Mouse (Mus musculus) gastrocnemius, adult 8-10 months (tissue): Measurements from ENCODE around the gene Abcc3. TPM values are rescaled to one million over a fixed set of nuclear protein-coding genes. Genes with fewer than 3 reads are reported as not detected.

Experiments used
- DNase-seq, 2 experiments: peaks; one replicate each; pipeline ENCODE4 v3.0.0; 2022; ENCODE audit warnings: low spot score in 2 of 2
- total RNA-seq, 4 experiments: library from RNA; stranded (reverse); gene quantifications; 2 replicates each; pipeline ENCODE4 v1.2.4; 2022

Gene Abcc3
- total RNA-seq, 4 experiments from 2014 or later = 0.17 to 0.65 (median 0.36) TPM

DNA sequence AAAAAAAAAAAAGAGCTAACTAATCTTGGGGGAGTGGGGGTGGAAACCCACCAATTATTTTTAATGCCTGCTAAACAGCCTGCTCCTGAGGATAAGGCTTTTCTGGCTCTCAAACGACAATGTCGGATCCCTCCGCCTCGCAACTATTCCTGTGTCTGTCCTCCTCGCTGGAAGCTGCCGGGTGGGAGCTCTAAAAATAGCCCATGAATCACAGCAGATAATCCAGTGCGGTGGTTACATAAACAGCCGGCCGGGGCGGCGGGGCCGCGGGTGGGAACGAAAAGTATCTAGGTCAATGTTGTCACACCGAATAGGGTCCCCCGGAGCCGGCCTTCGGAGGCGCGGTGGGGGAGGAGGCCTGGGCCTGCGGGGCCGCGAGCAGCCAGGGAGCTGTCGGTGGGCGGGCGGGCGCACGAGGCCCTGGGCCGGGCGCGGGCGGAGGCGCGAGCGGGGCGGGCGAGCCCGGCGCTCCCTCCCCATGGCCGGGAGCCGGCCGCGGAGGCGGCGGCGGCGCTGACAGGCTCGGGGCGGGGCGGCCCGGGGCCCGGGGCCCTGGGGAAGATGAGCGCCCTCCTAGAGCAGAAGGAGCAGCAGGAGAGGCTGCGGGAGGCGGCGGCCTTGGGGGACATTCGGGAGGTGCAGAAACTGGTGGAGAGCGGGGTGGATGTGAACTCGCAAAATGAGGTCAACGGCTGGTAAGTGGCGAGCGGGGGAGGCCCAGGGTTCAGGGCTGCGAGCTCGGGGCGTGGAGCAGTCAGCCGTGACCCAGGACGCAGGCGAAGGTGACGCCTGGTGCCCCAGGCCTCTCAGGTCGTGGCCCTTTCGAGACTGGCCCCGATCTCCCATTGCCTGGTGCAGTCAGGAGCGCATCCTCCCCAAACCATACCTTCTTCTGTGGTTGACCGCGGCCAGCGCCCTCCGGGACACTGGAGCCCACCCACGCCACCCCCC, 64.8 kb downstream of the Abcc3 start, which contains the start of gene Ankrd40:
Ankrd40 (plus strand) TSS at position 309 of the 951 bp plus-strand sequence.
- DNase-seq = peak; percentile 94 to 95

DNA sequence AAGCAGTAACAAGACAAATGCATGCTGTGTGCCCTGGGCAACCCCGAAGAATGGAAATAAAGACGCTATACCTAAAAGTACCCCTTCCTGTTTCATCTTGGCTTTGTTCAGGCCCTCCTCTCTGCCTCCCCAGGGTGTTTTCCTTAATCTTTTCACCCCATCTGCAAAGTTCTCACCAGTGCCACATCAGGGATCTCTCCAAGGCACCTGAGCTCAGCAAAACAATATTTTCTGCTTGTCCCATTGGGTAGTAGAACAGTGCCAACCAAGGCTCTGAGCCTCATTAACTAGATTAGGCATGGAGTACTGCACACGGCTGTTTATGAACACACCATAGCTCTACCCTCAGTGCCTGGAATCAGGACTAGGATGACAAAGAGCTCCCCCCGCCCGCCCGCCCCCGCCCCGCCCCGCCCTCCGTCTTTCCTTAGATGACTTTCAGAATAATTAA, 65.8 kb downstream of the Abcc3 start:
- DNase-seq = no peak

GRCm38 (mm10) chr11:94324618-94325017, 68.2 kb downstream of the Abcc3 start:
- no peak for DNase-seq

GRCm38 (mm10) chr11:94323271-94323925, 69.4 kb downstream of the Abcc3 start:
- no peak for DNase-seq

GRCm38 (mm10) chr11:94322636-94323035, 70.2 kb downstream of the Abcc3 start:
- no peak for DNase-seq

GRCm38 (mm10) chr11:94321931-94322400, 70.8 kb downstream of the Abcc3 start, which contains the start of gene Luc7l3:
Luc7l3 (minus strand) TSS chr11:94321988.
- DNase-seq = peak; percentile 92

DNA sequence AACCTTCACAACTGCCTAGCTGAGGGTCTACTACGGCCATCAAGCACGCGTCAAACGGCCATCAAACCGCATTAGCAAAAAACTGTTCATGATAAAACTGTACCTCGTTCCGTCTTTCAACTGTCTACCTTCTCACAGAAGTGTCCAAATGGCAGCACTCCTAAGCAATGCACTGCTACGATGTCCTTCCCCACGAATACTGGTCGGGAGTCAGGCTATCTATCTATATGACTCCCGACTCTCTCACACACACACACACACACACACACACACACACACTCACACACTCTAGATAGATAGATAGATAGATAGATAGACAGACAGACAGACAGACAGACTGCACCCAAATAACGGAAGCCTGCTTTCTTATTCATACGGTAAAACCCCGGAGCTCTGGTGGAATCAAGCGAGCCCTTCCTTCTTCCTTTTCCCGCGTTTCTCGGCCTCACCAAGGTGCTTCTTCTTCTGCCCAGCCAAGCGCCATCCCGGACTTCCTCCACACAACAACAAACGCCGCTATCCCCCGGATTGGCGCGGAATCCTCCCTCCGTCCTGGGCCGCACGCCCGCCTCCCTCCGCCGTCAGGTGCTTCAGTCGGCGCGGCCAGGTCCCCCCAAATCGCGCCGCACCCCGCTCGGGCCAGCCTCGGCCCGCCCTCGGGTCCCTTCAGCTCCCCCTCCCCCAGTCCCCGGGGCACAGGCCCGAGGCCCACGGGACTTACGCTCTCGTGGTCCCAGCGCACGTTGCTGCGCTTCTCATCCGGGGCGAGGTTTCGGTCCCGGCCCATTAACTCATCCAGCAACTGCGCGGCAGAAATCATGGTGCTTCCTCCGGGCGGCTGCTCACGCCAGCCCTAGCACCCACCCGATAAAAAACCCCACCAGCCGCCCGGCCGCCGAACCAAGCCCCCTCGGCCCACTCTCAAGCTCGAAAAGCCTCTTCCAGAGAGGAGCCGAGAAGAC, 71.5 kb downstream of the Abcc3 start:
- no peak for DNase-seq

- no peak for DNase-seq
Measured at GRCm38 (mm10) chr11:94318056-94318455, 74.7 kb downstream of the Abcc3 start.

GRCm38 (mm10) chr11:94317515-94317914, 75.3 kb downstream of the Abcc3 start:
- DNase-seq = no peak

GRCm38 (mm10) chr11:94317014-94317413, 75.8 kb downstream of the Abcc3 start:
- no peak for DNase-seq

DNA sequence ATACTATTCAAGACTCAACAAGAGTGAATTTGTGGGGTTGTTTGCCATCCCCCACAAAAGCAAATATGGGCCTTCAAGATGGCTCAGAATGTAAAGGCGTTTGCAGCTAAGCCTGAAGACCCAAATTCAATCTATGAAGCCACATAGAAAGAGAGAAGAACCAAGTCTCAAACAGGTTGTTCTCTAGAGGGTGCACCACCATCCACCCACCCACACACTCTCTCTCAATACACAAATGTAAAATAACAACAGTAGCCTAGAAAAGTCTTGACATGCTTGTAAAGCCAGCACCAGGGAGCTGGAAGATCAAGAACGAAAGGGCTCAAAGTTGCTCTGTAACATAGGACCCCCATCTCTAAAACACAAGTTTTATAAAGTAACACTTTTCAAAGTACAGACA, 76.3 kb downstream of the Abcc3 start:
- no peak for DNase-seq

GRCm38 (mm10) chr11:94315308-94315707, 77.5 kb downstream of the Abcc3 start:
- no peak for DNase-seq

- no peak for DNase-seq
Measured at GRCm38 (mm10) chr11:94314098-94314652, 78.6 kb downstream of the Abcc3 start.

DNA sequence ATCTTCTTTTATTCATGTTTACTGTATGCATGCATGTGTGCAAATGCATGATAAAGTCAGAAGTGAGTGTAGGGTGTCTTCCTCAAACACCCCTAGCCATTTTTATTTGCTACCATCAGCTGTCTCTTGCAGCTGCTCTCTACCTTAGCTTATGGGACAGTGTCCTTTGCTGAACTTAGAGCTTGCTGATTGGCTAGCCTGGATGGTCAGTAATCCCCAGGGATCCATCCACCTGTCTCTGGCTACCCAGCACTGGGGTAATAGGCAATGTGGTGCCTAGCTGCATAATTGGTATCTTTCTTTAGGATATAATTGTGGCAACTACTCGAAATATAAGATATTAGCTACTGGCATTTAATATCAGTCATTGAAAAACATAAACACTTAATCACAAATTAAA, 80.1 kb downstream of the Abcc3 start:
- DNase-seq = no peak

- no peak for DNase-seq
Measured at GRCm38 (mm10) chr11:94294996-94295845, 97.6 kb downstream of the Abcc3 start.
